Mouse (Mus musculus): ENCODE data around the gene Epyc. TPM values are rescaled to one million over a fixed set of nuclear protein-coding genes. Genes with fewer than 3 reads are reported as not detected.

Gene Epyc
- polyA plus RNA-seq, 1 experiment from 2014 or later, result 0.30 TPM

DNA sequence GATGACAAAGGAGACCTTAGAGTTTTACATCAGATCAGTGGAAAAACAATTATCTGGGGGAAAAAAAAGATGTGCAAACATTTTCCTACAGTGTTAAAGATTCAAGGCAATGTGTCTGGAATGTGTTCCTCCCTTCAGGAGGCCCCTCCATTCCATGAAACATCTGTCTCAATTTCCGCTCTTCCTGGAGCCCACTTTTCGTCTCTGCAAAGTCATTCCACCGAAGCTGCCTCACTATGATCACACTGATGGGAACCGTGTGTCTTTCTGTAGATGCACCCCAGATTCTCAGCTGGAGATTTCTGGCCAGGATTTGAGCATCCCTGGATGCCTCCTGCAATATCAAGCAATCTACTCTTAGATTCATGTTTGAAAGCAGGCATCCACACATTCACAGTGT is 24.8 kb downstream of the Epyc start:
- H3K36me3 ChIP-seq, result no peaks in the 10 kb centered on the region
- no peak overlapping the region for H3K4me3 ChIP-seq (replicated peaks)
- no peaks in the 10 kb centered on the region for H3K9me3 ChIP-seq
- H3K27ac ChIP-seq, result no peak overlapping the region
- no peak for ATAC-seq
- no peak overlapping the region for H3K9ac ChIP-seq (replicated peaks)
- H3K27me3 ChIP-seq, result no peaks in the 10 kb centered on the region
- 62% methylated on average over 4 of the region's 4 CpGs for WGBS
- no peak overlapping the region for H3K4me2 ChIP-seq (replicated peaks)
- no peaks in the 10 kb centered on the region for H3K4me1 ChIP-seq (replicated peaks)

DNA sequence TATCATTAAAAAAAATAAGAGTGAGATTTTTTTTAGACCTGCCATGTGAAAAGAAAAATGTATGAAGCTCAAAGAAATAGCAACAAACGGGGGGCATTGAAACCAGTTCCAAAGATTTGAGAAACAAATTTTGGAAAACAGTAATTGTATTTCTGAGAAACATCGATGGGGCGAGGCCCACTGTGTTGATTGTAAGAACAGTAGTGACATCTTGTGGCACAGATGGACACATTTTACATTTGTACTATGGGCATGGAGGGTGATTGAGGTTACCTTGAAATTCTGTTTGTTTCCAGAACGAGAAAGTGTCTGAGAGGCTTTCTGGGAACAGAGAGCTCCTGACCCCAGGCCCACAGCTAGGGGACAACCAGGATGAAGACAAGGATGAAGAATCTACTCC is 26.3 kb downstream of the Epyc start:
- H3K4me3 ChIP-seq (replicated peaks), result no peak overlapping the region
- no peak overlapping the region for H3K9ac ChIP-seq (replicated peaks)
- no peaks in the 10 kb centered on the region for H3K27me3 ChIP-seq
- no peak overlapping the region for H3K27ac ChIP-seq
- no peak overlapping the region for H3K4me2 ChIP-seq (replicated peaks)
- H3K36me3 ChIP-seq, result no peaks in the 10 kb centered on the region
- WGBS, result 69% methylated on average over 4 of the region's 4 CpGs
- no peaks in the 10 kb centered on the region for H3K9me3 ChIP-seq
- ATAC-seq, result no peak
- no peaks in the 10 kb centered on the region for H3K4me1 ChIP-seq (replicated peaks)

DNA sequence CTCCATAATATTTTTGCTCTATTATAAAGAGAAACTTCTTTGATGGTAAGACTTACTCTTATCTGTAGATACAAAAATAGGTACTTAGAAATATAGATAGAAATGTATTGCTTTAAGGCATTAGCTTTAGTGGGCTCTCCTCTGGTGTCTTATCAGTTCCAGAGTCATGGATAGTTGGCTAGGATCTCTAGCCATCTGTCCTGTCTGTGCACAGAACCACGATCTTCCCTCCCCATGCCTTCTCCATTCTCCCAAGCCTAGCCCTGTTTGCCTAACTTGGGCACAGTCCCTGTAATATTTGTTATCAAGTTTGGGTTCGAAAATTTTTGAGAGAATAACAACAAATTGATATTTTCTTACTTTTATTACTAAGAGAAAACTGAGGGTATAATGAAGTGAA is 29.4 kb downstream of the Epyc start:
- no peaks in the 10 kb centered on the region for H3K4me1 ChIP-seq (replicated peaks)
- no peak overlapping the region for H3K9ac ChIP-seq (replicated peaks)
- no peak for ATAC-seq
- no peaks in the 10 kb centered on the region for H3K27me3 ChIP-seq
- 85% methylated on average over 2 of the region's 2 CpGs for WGBS
- H3K4me2 ChIP-seq (replicated peaks), result no peak overlapping the region
- no peaks in the 10 kb centered on the region for H3K36me3 ChIP-seq
- H3K4me3 ChIP-seq (replicated peaks), result no peak overlapping the region
- no peaks in the 10 kb centered on the region for H3K9me3 ChIP-seq
- no peak overlapping the region for H3K27ac ChIP-seq

DNA sequence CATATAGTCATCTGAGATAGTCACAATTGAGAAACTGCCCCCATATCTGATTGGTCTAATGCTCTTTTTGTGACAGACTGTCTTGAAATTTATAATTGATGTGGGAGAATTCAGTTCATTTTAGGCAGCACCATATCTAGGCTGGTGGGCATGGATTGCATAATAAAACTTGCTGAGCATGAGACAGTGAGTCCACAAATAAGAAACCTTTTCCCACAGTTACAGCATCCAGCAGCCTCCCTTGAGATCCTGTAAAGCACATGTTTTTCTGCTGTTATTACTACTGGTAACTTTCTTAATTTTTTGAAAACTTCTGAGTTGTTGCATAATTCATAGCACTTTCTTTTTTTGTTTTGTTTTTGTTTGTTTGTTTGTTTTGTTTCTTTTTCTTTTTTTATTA is 39.1 kb downstream of the Epyc start:
- Histone ChIP-seq H3K36me3 (no peaks in the 10 kb centered on the region), H3K4me1 (replicated peaks) (no peaks in the 10 kb centered on the region)
- ATAC-seq, result no peak

DNA sequence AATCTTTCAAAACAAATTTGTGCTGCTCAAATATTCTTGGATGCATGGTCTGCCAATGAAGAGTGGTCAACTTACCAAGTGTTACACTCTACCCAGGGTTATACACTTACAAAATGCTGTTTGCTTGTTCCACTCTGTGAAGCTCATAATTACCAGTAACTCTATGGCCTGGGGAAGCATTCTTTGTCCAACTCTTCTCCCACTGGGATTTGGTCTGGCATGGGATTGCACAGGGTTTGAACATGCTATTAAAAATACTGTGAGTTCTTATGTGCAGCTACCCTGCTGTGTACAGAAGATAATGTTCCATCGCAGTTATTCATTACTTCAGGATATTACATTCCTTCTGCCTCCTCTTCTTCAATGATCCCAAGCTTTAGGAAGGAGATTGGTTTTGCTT is 43.3 kb downstream of the Epyc start:
- Histone ChIP-seq H3K4me1 (replicated peaks) (no peaks in the 10 kb centered on the region), H3K4me2 (replicated peaks) (no peak overlapping the region), H3K9ac (replicated peaks) (no peak overlapping the region), H3K36me3 (no peaks in the 10 kb centered on the region), H3K4me3 (replicated peaks) (no peak overlapping the region), H3K9me3 (no peaks in the 10 kb centered on the region), H3K27me3 (no peaks in the 10 kb centered on the region), H3K27ac (no peak overlapping the region)
- 77% methylated on average over 1 of the region's 1 CpGs for WGBS
- no peak for ATAC-seq

More for the DNA sequence above, 39.1 kb downstream of the Epyc start:
- H3K9ac ChIP-seq (replicated peaks), result no peak overlapping the region
- no peak overlapping the region for H3K4me3 ChIP-seq (replicated peaks)
- no peaks in the 10 kb centered on the region for H3K27me3 ChIP-seq
- no peak overlapping the region for H3K27ac ChIP-seq
- H3K9me3 ChIP-seq, result no peaks in the 10 kb centered on the region
- no peak overlapping the region for H3K4me2 ChIP-seq (replicated peaks)

DNA sequence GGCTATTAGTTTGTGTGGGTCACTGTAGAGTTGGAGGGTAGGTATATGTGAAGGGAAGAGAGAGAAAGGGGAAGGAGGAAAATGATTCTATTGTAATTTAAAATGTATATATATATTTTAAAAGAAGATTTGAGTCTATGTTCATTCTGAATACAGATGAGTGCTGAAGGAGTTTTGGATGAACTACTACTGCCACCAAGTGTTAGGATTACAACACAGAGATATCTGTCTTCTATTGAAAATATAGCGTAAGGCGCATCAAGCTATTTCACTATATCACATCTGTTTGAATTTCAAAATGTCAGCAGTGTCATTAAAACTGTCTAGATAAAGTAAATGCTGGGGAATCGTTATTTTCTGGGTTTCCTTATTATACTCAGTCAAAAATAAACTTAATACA is 45.6 kb downstream of the Epyc start:
- WGBS, result 78% methylated on average over 3 of the region's 3 CpGs

DNA sequence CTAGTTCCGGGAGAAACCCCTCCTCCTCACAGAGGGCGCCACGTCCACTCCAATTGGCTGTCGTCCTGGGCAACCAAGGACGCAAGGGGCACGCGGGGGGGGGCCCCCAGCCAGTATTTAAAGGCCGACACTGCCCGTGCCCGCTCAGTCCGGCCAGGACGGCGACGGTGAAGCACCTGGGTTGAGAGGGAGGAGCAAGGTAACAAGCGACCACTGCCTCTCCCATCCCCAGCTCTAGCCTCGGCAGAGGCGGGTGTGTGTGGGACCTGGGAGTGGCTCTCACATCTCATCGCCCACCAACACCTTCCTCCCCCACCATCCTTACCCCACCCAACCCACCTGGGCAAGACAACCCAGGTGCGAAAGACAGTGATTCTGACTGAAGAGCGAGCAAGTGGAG is 49.0 kb downstream of the Epyc start, which contains the start of gene Ccer1:
Ccer1 (plus strand) TSS at position 147 of the 400 bp plus-strand sequence.
- Histone ChIP-seq H3K4me3 (replicated peaks) (no peak within 1 kb of the TSS), H3K9me3 (peaks cover 7% of the 10 kb centered on the region; the same call in 1 of the 2 replicates), H3K9ac (replicated peaks) (no peak within 1 kb of the TSS), H3K4me2 (replicated peaks) (no peak within 1 kb of the TSS), H3K27ac (no peak within 1 kb of the TSS), H3K27me3 (no peaks in the 10 kb centered on the region), H3K36me3 (no peaks in the 10 kb centered on the region), H3K4me1 (replicated peaks) (no peaks in the 10 kb centered on the region)
- whole genome bisulfite sequencing, result 78% methylated on average over 20 of the region's 20 CpGs
- peak; percentile 30; the same call in 1 of the 2 replicates for ATAC-seq

More for the DNA sequence above, 45.6 kb downstream of the Epyc start:
- no peak for ATAC-seq
- Histone ChIP-seq H3K36me3 (no peaks in the 10 kb centered on the region), H3K27me3 (no peaks in the 10 kb centered on the region), H3K4me2 (replicated peaks) (no peak overlapping the region), H3K27ac (no peak overlapping the region), H3K4me1 (replicated peaks) (no peaks in the 10 kb centered on the region), H3K9me3 (peaks cover 7% of the 10 kb centered on the region; the same call in 1 of the 2 replicates), H3K9ac (replicated peaks) (no peak overlapping the region), H3K4me3 (replicated peaks) (no peak overlapping the region)

DNA sequence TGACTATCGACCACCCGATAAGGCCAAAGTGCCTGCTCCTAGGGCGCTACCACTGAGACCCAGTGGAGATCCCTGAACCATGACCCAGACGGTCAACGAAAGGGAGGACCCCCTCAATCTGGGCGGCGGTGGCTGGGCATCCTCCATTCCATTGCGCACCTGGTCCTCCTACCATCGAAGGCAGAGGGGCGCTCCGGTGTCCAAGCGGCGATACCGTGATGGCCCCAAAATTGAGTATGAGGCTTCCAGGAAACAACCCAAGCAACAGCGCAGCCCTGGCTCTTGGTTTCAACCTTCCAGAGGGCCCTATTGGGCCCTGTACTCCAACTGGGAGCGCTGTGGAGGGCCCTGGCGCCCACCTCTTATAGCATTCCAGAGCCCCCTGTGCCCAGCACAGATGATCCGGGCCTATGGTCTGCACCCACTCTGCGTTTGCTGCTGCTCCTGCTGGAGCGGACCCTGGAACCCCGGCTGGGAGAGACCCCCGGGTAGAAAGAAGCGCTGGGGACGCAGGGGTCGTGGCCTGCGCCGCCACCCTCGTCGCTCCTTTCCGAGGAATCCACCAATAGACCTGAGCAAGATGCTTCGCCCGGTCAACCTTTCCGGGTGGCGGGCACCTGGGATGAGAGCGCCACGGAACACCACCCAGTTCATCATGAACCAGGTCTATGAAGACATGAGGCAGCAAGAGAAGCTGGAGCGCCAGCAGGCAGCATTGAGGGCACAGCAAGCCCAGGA is 49.7 kb downstream of the Epyc start:
- no peak overlapping the region for H3K4me3 ChIP-seq (replicated peaks)
- no peaks in the 10 kb centered on the region for H3K36me3 ChIP-seq
- no peaks in the 10 kb centered on the region for H3K4me1 ChIP-seq (replicated peaks)
- no peak overlapping the region for H3K9ac ChIP-seq (replicated peaks)
- peaks cover 7% of the 10 kb centered on the region; the same call in 1 of the 2 replicates for H3K9me3 ChIP-seq
- H3K27me3 ChIP-seq, result no peaks in the 10 kb centered on the region
- 93% methylated on average over 37 of the region's 37 CpGs for WGBS
- H3K27ac ChIP-seq, result no peak overlapping the region
- ATAC-seq, result peak; percentile 30; the same call in 1 of the 2 replicates
- H3K4me2 ChIP-seq (replicated peaks), result no peak overlapping the region

DNA sequence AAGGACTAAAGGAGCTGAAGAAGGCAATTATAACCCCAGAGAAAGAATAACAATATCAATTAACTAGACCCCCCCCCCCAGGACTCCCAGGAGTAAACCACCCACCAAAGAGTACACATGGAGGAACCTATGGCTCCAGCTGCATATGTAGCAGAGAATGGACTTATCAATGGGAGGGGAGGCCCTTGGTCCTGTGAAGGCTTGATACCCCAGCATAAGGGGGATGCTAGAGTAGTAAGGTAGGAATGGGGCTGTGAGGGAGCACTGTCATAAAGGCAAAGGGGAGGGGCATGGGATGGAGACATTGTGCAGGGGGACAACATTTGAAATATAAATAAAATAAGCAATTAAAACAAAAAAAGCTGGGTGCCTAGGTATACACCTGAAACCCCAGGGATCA is 58.5 kb downstream of the Epyc start:
- Histone ChIP-seq H3K27ac (no peak overlapping the region), H3K4me2 (replicated peaks) (no peak overlapping the region), H3K4me1 (replicated peaks) (no peaks in the 10 kb centered on the region), H3K4me3 (replicated peaks) (no peak overlapping the region), H3K27me3 (no peaks in the 10 kb centered on the region), H3K36me3 (no peaks in the 10 kb centered on the region), H3K9me3 (no peaks in the 10 kb centered on the region), H3K9ac (replicated peaks) (no peak overlapping the region)
- no peak for ATAC-seq

DNA sequence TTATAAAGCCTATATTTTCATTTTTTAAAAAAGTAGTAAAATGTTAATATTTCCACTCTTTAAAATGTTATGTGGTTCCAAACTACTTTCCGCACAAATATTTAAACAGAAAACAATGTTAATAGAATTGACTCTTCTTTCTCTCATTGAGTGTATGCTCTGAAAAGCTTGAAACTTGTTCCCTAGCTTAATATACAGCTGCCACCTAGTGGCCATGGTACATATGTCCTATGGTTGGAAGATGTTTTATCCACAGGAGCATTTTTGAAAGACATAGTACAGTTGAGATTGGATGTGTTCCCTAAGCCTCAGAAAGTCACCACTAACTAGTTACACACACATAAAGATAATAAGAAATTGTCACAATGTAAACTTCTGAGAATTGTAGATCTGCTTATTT is 60.7 kb downstream of the Epyc start:
- WGBS, result 41% methylated on average over 1 of the region's 1 CpGs
- H3K9ac ChIP-seq (replicated peaks), result no peak overlapping the region
- no peak for ATAC-seq

DNA sequence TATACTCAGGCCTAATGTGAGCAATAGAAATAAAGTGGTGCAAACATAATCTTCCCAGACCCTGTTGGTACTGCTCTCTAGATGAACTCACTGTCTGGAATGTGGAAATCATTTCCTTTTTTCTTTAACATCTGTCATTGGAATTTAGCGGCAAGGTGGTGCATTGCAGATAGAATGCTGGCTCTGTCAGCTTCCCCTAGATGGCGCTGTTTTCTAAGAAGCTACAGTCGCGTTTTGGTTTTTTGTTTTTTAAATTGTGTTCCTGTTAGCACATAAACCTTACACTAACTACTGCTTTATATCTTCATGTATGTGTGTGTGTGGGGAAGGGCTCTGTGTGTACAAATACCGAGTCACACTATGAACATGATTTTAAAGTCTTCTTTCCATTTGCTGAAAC is 68.8 kb downstream of the Epyc start:
- 0 out of 2 replicates have a peak, but pooled peaks have one; percentile 67 for ATAC-seq
- Histone ChIP-seq H3K4me2 (replicated peaks) (no peak overlapping the region), H3K9me3 (no peaks in the 10 kb centered on the region), H3K4me1 (replicated peaks) (no peaks in the 10 kb centered on the region), H3K27me3 (no peaks in the 10 kb centered on the region), H3K9ac (replicated peaks) (no peak overlapping the region), H3K36me3 (no peaks in the 10 kb centered on the region), H3K4me3 (replicated peaks) (no peak overlapping the region), H3K27ac (no peak overlapping the region)
- WGBS, result 7% methylated on average over 5 of the region's 5 CpGs

More for the DNA sequence above, 60.7 kb downstream of the Epyc start:
- Histone ChIP-seq H3K4me2 (replicated peaks) (no peak overlapping the region), H3K9me3 (no peaks in the 10 kb centered on the region), H3K27me3 (no peaks in the 10 kb centered on the region), H3K4me3 (replicated peaks) (no peak overlapping the region), H3K36me3 (no peaks in the 10 kb centered on the region), H3K4me1 (replicated peaks) (no peaks in the 10 kb centered on the region), H3K27ac (no peak overlapping the region)

DNA sequence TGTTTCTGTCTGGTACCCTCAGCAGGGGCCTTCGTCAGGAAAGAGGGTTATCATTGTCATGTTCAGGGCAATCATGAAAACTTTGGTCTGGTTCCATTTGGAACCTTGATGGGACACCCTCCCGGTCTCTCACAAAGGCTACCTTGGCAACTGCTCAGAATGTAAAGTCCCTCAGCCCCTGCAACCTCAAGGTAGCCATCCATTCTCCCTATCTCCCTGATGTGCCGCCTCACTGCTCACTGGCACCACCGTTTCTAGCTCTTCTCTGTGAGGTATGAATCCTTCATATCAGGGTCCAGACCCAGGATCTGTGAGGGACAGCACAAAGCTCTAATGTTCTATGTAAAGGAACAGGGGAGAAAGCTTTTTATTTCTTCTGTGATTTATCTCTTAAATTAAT is 70.7 kb downstream of the Epyc start:
- Histone ChIP-seq H3K27me3 (no peaks in the 10 kb centered on the region), H3K4me1 (replicated peaks) (no peaks in the 10 kb centered on the region), H3K9ac (replicated peaks) (no peak overlapping the region), H3K9me3 (no peaks in the 10 kb centered on the region), H3K4me2 (replicated peaks) (no peak overlapping the region), H3K4me3 (replicated peaks) (no peak overlapping the region), H3K36me3 (no peaks in the 10 kb centered on the region), H3K27ac (no peak overlapping the region)
- ATAC-seq, result no peak
- 61% methylated on average over 4 of the region's 4 CpGs for WGBS

All from midbrain, embryonic 13.5 days (tissue).